In the genomic region with DNA sequence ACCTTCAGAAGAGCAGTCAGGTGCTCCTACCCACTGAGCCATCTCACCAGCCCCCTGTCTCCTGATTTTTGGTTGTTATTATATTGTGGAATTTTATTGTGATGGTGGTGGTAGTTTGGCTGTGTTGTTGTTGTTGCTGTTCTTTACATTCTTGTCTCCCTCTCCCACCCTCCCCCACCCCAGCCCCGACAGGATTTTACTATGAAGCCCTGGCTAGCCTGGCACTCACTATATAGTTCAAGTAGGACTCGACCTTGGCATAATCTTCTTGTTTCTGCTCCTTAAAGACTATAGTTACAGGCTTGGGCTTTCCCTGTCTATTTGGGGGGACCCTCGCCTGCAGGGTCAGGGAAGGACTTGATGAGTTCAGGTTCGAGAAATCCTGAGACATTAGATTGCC, we compare ENCODE assay signal across 13 mouse cellular contexts. TPM values are rescaled to one million over a fixed set of nuclear protein-coding genes. Genes with fewer than 3 reads are reported as not detected.
DNase-seq lines count a peak whose midpoint lies in the region; ATAC-seq and TF ChIP-seq lines count a peak whose summit lies in the region.
"Had no signal": no experiment of that assay in that cellular context is flagged by ENCODE, and none has a peak within 500 bp of the region (broad histone marks: within the 10 kb centered on the region; RNA-seq: fewer than 3 reads in every experiment).

No protein-coding gene starts in this region.

- H3K27me3 ChIP-seq in kidney, embryonic 16.5 days (ENCODE audit: insufficient read depth, low read length): no peaks in the 10 kb centered on the region
- H3K27me3 ChIP-seq in E14TG2a.4 (ENCODE audit: insufficient read depth, low read length) (no peaks in the 10 kb centered on the region), MEL (ENCODE audit: control insufficient read depth in 1 of 2, insufficient read depth in 2 of 2, low read length in 2 of 2) (no peaks in the 10 kb centered on the region)
- no peaks in the 10 kb centered on the region for H3K27me3 ChIP-seq in liver, postnatal 0 days (ENCODE audit: insufficient read depth, low read length)
- H3K27me3 ChIP-seq in midbrain, embryonic 11.5 days (ENCODE audit: control insufficient read depth, insufficient read depth, low read length): no peaks in the 10 kb centered on the region

- no peak for DNase-seq in kidney, adult 9 months
- DNase-seq in MEL (ENCODE audit: low read depth, low spot score): no peak
- DNase-seq in liver, postnatal 0 days: no peak
- DNase-seq in midbrain, embryonic 11.5 days (ENCODE audit: low spot score, missing footprints): no peak
- DNase-seq in adrenal gland, adult 8-10 months: no peak
- DNase-seq: adrenal gland, postnatal 14 days; cerebellum, adult 11 months; heart, postnatal 36 days had no signal

- TF ChIP-seq RAD21 in MEL (IDR thresholded peaks at IDR 0.05; ENCODE audit: low read depth, low read length): no peak

- ATAC-seq in kidney, embryonic 16.5 days (ENCODE audit: low FRiP score, low TSS enrichment): no peak
- ATAC-seq in liver, postnatal 0 days: no peak
- ATAC-seq in midbrain, embryonic 11.5 days (ENCODE audit: low FRiP score): no peak

- peak overlapping the region; percentile 73 for H3K4me2 ChIP-seq in kidney, embryonic 16.5 days (replicated peaks; ENCODE audit: low read depth, low read length)
- peak overlapping the region; percentile 98 for H3K4me2 ChIP-seq in liver, postnatal 0 days (ENCODE audit: low read depth, low read length)
- H3K4me2 ChIP-seq in midbrain, embryonic 11.5 days: no peak overlapping the region

- 89% methylated on average over 4 of the region's 4 CpGs for WGBS in kidney, embryonic 16.5 days
- 39% methylated on average over 4 of the region's 4 CpGs for WGBS in liver, postnatal 0 days (ENCODE audit: insufficient replicate concordance)
- WGBS in midbrain, embryonic 11.5 days: 85% methylated on average over 4 of the region's 4 CpGs

- peaks cover 5% of the 10 kb centered on the region for H3K79me2 ChIP-seq in MEL (ENCODE audit: control insufficient read depth, insufficient read depth, low read length, poor library complexity)

- H3K9me3 ChIP-seq in kidney, embryonic 16.5 days (ENCODE audit: low read length): no peaks in the 10 kb centered on the region
- H3K9me3 ChIP-seq in E14TG2a.4 (ENCODE audit: low read length) (no peaks in the 10 kb centered on the region), MEL (replicated peaks; ENCODE audit: insufficient read depth, low read length) (no peaks in the 10 kb centered on the region)
- H3K9me3 ChIP-seq in liver, postnatal 0 days (ENCODE audit: low read length): no peaks in the 10 kb centered on the region
- no peaks in the 10 kb centered on the region for H3K9me3 ChIP-seq in midbrain, embryonic 11.5 days (ENCODE audit: control insufficient read depth, low read length)
- H3K9me3 ChIP-seq: embryonic facial prominence, embryonic 13.5 days; forebrain, embryonic 10.5 days; G1E had no signal

- TF ChIP-seq POLR2A in MEL (IDR thresholded peaks at IDR 0.05; ENCODE audit: control insufficient read depth in 1 of 2, insufficient read depth in 1 of 2, low read depth in 1 of 2, low read length in 2 of 2, poor library complexity in 1 of 2): no peak

- peak overlapping the region; percentile 70; the same call in 1 of the 2 replicates for H3K27ac ChIP-seq in kidney, embryonic 16.5 days (ENCODE audit: low read length)
- H3K27ac ChIP-seq in MEL (ENCODE audit: control insufficient read depth, low read depth, low read length): peak overlapping the region; percentile 51
- H3K27ac ChIP-seq in liver, postnatal 0 days (ENCODE audit: low read depth): peak overlapping the region; percentile 91
- H3K27ac ChIP-seq in midbrain, embryonic 11.5 days (ENCODE audit: low read depth, low read length): no peak overlapping the region
- H3K27ac ChIP-seq: forebrain, embryonic 10.5 days had no signal

- no peaks in the 10 kb centered on the region for H3K36me3 ChIP-seq in kidney, embryonic 16.5 days (ENCODE audit: insufficient read depth, low read length)
- H3K36me3 ChIP-seq in E14TG2a.4 (ENCODE audit: insufficient read depth, low read length): peaks cover 59% of the 10 kb centered on the region
- peaks cover 2 to 14% of the 10 kb centered on the region in 2 experiments; a peak in 2 of 4 replicates for H3K36me3 ChIP-seq in MEL (ENCODE audit: control insufficient read depth in 1 of 2, insufficient read depth in 2 of 2, low read length in 2 of 2)
- peaks cover 26% of the 10 kb centered on the region for H3K36me3 ChIP-seq in liver, postnatal 0 days (replicated peaks; ENCODE audit: insufficient read depth, low read length)
- no peaks in the 10 kb centered on the region for H3K36me3 ChIP-seq in midbrain, embryonic 11.5 days (ENCODE audit: control insufficient read depth, insufficient read depth, low read length)
- H3K36me3 ChIP-seq: embryonic facial prominence, embryonic 13.5 days; forebrain, embryonic 10.5 days had no signal

- H3K4me1 ChIP-seq in kidney, embryonic 16.5 days (ENCODE audit: insufficient read depth, low read length): peaks cover 16% of the 10 kb centered on the region
- peaks cover 67% of the 10 kb centered on the region for H3K4me1 ChIP-seq in E14TG2a.4 (replicated peaks; ENCODE audit: low read depth, low read length)
- H3K4me1 ChIP-seq in MEL (ENCODE audit: control insufficient read depth in 1 of 2, insufficient read depth in 2 of 2, low read length in 2 of 2): peaks cover 4 to 17% of the 10 kb centered on the region in 2 experiments
- peaks cover 33% of the 10 kb centered on the region for H3K4me1 ChIP-seq in liver, postnatal 0 days (ENCODE audit: insufficient read depth)
- H3K4me1 ChIP-seq in midbrain, embryonic 11.5 days (ENCODE audit: control insufficient read depth, insufficient read depth, low read length): peaks cover 6% of the 10 kb centered on the region; the same call in 1 of the 2 replicates

- no peak overlapping the region for H3K9ac ChIP-seq in kidney, embryonic 16.5 days (replicated peaks; ENCODE audit: low read length)
- peak overlapping the region; percentile 45 for H3K9ac ChIP-seq in MEL (ENCODE audit: control insufficient read depth, low read depth, low read length, poor library complexity, severe bottlenecking)
- H3K9ac ChIP-seq in liver, postnatal 0 days (replicated peaks): peak overlapping the region; percentile 85
- H3K9ac ChIP-seq in midbrain, embryonic 11.5 days (ENCODE audit: low read length): no peak overlapping the region
- H3K9ac ChIP-seq: embryonic facial prominence, embryonic 13.5 days had no signal

- TF ChIP-seq EP300 in MEL (IDR thresholded peaks at IDR 0.05; ENCODE audit: low read depth in 1 of 2, low read length in 2 of 2): no peak
- no peak for TF ChIP-seq EP300 in liver, postnatal 0 days (IDR thresholded peaks at IDR 0.05; ENCODE audit: low read depth)

- TF ChIP-seq CTCF in E14TG2a.4 (conservative IDR thresholded peaks at IDR 0.05; ENCODE audit: low read length) (no peak), MEL (IDR thresholded peaks at IDR 0.05 in 2 of 3, conservative IDR thresholded peaks at IDR 0.05 in 1 of 3; ENCODE audit: control insufficient read depth in 1 of 3, insufficient read depth in 1 of 3, low read depth in 2 of 3, low read length in 3 of 3, poor library complexity in 1 of 3, severe bottlenecking in 1 of 3) (no peak)
- no peak for TF ChIP-seq CTCF in liver, postnatal 0 days (IDR thresholded peaks at IDR 0.05; ENCODE audit: low read depth)

- H3K4me3 ChIP-seq in kidney, embryonic 16.5 days (ENCODE audit: low read length): no peak overlapping the region
- peak overlapping the region; percentile 66 for H3K4me3 ChIP-seq in E14TG2a.4 (replicated peaks; ENCODE audit: low read length)
- H3K4me3 ChIP-seq in MEL (ENCODE audit: control insufficient read depth in 1 of 2, insufficient read depth in 1 of 2, low read depth in 2 of 2, low read length in 2 of 2): peak overlapping the region; percentile 5 to 31; a peak in 2 of 4 replicates
- H3K4me3 ChIP-seq in liver, postnatal 0 days (ENCODE audit: low read depth, low read length): peak overlapping the region; percentile 85
- H3K4me3 ChIP-seq in midbrain, embryonic 11.5 days (ENCODE audit: low read depth, low read length): no peak overlapping the region
- H3K4me3 ChIP-seq: embryonic facial prominence, embryonic 13.5 days; forebrain, embryonic 10.5 days had no signal

TF ChIP-seq in MEL, 35 proteins besides CTCF, POLR2A, EP300 and RAD21 (continues in another document):
- TF ChIP-seq CHD2 (IDR thresholded peaks at IDR 0.05; ENCODE audit: low read length): no peak
- TF ChIP-seq ZMIZ1 (IDR thresholded peaks at IDR 0.05; ENCODE audit: low read depth, low read length): no peak
- no peak for TF ChIP-seq MAX (IDR thresholded peaks at IDR 0.05; ENCODE audit: low read length)
- no peak for TF ChIP-seq JUND (IDR thresholded peaks at IDR 0.05; ENCODE audit: low read depth, low read length)
- no peak for TF ChIP-seq RCOR1 (IDR thresholded peaks at IDR 0.05; ENCODE audit: low read depth, low read length)
- no peak for TF ChIP-seq TBP (IDR thresholded peaks at IDR 0.05; ENCODE audit: low read depth, low read length)
- no peak for TF ChIP-seq ZC3H11A (IDR thresholded peaks at IDR 0.05; ENCODE audit: low read depth, low read length)
- TF ChIP-seq SIN3A (IDR thresholded peaks at IDR 0.05; ENCODE audit: low read length): no peak
- no peak for TF ChIP-seq BHLHE40 (IDR thresholded peaks at IDR 0.05; ENCODE audit: borderline replicate concordance, low read depth, low read length)
- TF ChIP-seq ZKSCAN1 (IDR thresholded peaks at IDR 0.05; ENCODE audit: low read depth, low read length): no peak
- no peak for TF ChIP-seq MAZ (IDR thresholded peaks at IDR 0.05; ENCODE audit: low read depth, low read length)
- TF ChIP-seq GABPA (IDR thresholded peaks at IDR 0.05; ENCODE audit: low read depth, low read length): no peak

RNA-seq across cellular contexts. Expression of a gene that starts 2.9 kb away (rescaled TPM):
- polyA plus RNA-seq in kidney, embryonic 16.5 days (2015; fragmentation: Nextera tagmentation; extraction: Ambion mirVana): 29.3 and 36.5 TPM in 2 replicates
- 17.2 and 22.2 TPM in 2 replicates for total RNA-seq in MEL (2012; rRNA removed)
- 10 to 100 TPM in 1 of 2 experiments, not detected in 1; 38.6 TPM for polyA plus RNA-seq in MEL (2012; ENCODE audit: insufficient read depth in 1 of 2, insufficient read length in 2 of 2, low read depth in 1 of 2, low replicate concordance in 2 of 2, missing spikeins in 1 of 2)
- polyA plus RNA-seq in liver, postnatal 0 days (2015; fragmentation: Nextera tagmentation; extraction: Ambion mirVana): 34.6 and 38.1 TPM in 2 replicates
- 5.5 and 6.0 TPM in 2 replicates for polyA plus RNA-seq in midbrain, embryonic 11.5 days (2014; fragmentation: Nextera tagmentation; extraction: Ambion mirVana)
- total RNA-seq in adrenal gland, adult 8-10 months (2022): 10 to 100 TPM; 16.1 to 29.3 (median 22.9) TPM

RNA-seq across cellular contexts. Expression of a gene that starts 59.9 kb away (rescaled TPM):
- 52.1 and 58.8 TPM in 2 replicates for polyA plus RNA-seq in kidney, embryonic 16.5 days (2015; fragmentation: Nextera tagmentation; extraction: Ambion mirVana)
- 21.7 and 25.1 TPM in 2 replicates for total RNA-seq in MEL (2012; rRNA removed)
- 10 to 100 TPM in 1 of 2 experiments, not detected in 1; 43.6 TPM for polyA plus RNA-seq in MEL (2012; ENCODE audit: insufficient read depth in 1 of 2, insufficient read length in 2 of 2, low read depth in 1 of 2, low replicate concordance in 2 of 2, missing spikeins in 1 of 2)
- 3.9 and 4.4 TPM in 2 replicates for polyA plus RNA-seq in liver, postnatal 0 days (2015; fragmentation: Nextera tagmentation; extraction: Ambion mirVana)
- polyA plus RNA-seq in midbrain, embryonic 11.5 days (2014; fragmentation: Nextera tagmentation; extraction: Ambion mirVana): 17.1 and 18.8 TPM in 2 replicates
- 10 to 100 TPM; 55.0 to 88.9 (median 65.5) TPM for total RNA-seq in adrenal gland, adult 8-10 months (2022)

Comparison
In these comparisons a context has a peak if more than half of its experiments do, and no peak if none do; other contexts are left out.
1. H3K4me3 ChIP-seq: peak in E14TG2a.4 (single experiment), MEL (2 of 2) and liver, postnatal 0 days (single experiment); none in kidney, embryonic 16.5 days (single experiment) and midbrain, embryonic 11.5 days (single experiment).
2. H3K9ac ChIP-seq: peak in MEL (single experiment) and liver, postnatal 0 days (single experiment); none in kidney, embryonic 16.5 days (single experiment) and midbrain, embryonic 11.5 days (single experiment).